Mouse (Mus musculus) fat pad, adult 2 months (tissue): ENCODE results near the gene Gm43738.
A peak's percentile ranks its signal among the peaks of the same experiment; 100 is the strongest.
"Not testable (repeated sequence)": the region's sequence is repeated elsewhere in the genome, so short reads cannot be mapped to it uniquely, and the experiment has no call there.

Experiments used
- DNase-seq: peaks from one replicate; pipeline ENCODE4 v3.0.0-alpha.2; 2011; ENCODE audit warnings: low read depth, low spot score; ENCODE audit errors: extremely low read depth

Gene Gm43738

DNA sequence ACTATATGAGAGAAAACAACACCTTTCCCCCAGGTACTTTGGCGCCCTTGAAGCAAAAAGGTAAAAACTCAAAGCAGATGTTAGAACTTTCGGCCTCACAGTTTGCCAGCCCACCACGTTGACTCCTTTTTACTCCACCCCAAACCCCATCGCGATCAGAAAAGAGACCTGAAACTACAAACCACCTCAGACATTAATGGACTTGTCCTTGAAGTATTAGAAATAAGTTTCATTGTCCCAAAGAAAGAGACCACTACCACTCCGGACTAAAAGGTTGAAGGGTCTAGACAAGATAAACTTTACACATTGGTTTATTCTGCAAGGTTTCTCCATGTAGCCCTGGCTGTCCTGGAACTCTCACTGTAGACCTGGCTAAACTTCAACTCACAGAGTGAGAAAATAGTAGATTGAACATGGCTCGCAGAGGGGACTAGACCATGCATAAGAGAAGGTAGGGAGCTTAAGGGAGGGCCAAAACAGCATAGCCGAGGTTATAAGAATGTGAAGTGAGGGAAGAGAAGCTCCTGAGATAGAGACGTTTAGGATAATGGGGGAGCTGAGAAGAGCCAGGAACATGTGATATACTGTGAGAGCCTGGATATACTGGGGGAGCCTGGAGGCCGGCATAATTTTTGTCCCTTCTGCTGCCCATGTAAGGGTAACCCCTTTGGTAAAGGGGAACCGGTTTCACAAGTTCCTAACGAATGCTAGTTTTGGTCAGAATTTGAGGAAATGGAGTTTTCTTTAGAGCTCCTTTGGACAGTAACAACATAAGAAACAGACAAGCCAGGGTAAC is 1.8 kb upstream of the Gm43738 start:
- DNase-seq: no peak

DNA sequence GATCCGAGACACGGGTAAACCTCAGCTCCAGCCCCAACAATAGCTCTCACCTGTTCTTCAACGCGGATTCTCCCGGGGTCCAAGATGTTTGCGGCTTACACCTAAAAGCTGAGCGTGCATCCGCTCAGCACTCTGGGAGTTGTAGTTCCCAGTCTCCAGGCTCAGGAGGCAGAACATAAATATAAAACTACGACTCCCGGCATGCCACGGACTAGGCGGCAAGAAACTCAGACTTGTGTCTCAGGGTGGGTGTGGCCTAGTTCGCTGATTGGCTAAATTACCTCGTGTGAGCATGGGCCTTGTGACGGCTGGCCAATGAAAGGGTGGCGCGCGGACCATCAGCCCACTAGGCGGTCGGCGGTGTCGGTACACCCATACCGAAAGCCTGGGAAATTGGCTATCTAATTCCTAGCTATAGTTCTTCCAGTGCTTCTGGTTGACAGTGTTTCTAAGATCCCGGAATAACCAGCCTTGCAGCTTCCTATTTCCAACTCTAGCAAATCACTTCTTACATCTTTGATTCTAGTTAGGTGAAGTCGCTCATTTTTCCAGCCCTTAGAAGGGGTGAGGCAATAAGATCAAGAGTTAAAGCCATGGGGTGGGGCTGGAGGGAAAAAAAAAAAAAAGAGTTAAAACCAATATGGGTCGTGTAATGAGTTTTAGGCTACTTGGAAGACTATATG is 1.1 kb upstream of the Gm43738 start, which contains the start of gene Fdps:
Gene Fdps (minus strand): TSS at position 148 of the 683 bp plus-strand sequence.
- DNase-seq: peak; percentile 98

DNA sequence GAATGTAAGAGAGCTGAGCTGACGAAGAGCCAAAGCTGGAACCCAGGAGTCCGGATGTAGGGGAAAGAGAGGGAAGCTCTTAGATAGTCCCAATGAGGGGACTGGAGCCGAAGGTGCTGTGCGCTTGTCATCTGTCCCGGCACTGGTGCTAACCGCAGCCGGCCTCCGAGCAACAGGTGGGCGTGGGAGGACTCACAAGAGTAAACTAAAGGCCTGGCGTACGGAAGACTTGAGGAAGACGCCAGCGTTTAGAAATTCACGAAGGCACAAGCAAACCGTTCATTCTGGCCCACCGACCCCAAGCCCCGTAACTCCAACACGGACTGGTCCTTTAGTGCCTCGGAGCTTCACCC is 536 bp upstream of the Gm43738 start:
- DNase-seq: no peak

DNA sequence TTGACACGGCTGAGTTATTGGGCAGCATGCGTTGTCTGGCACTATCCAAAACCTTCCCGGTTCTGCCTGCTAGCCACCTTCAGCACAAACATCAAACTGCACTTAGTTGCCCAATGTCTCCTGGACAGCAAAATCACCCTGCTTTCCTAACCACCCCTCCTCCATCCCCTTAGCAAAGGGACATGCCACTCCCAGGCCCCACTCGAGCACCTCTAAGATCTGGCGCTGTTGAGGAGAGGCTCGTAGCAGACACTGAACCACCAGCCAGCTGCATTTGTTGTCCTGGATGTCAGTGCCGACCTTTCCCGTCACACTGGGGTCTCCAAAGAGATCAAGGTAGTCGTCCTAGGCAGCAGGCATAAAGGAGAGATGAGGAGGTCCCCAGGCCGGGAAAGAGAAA is 6.9 kb downstream of the Gm43738 start:
- DNase-seq: no peak

DNA sequence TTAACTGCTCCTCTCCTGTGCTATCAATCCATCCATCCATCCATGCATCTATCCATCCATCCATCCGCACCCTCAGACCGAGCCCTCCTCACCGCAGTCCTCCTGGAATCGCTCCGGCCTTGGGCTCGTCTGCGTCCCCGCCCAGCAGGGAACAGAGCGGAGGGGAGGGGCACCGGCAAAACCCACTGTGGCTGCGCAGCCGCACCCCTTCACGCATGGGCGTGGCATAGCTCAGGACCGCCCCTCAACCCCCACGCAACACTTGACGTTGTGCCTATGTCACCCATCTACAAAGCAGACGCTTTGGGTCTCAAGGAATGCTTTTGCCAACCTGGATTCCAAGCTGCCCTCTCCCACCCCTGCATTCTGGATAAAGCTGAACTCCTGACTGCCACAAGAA is 7.7 kb downstream of the Gm43738 start, which contains the start of gene Rusc1:
Gene Rusc1 (minus strand): TSS at position 137 of the 400 bp plus-strand sequence.
- no peak for DNase-seq

DNA sequence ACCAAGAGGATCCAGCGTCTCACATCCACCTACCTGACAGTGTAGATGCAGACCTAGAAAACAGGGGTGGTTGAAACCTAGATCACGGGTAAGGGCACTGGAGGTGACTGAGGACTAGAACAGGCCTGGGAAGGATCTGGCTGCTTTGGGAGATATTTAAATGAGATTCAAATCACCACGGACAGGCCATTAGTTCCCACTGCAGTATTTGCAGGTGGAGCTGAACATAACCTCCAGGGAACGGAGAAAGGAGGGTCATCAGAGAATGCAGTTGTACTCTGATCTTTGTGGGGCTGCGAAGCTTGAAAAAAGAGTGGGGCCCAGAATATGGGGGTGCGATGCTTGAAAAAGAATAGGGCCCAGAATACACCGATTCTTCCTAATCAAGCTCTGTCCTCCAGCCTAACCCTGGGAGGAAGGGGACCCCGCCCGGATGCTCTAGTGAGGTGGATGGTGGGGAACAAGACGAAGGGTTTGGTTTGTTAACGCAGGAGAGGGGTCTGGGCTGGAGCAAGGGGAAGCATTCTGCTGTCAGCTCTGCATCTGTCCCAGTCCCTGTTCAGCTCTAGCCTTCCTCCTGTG is 8.3 kb downstream of the Gm43738 start:
- DNase-seq: no peak

DNA sequence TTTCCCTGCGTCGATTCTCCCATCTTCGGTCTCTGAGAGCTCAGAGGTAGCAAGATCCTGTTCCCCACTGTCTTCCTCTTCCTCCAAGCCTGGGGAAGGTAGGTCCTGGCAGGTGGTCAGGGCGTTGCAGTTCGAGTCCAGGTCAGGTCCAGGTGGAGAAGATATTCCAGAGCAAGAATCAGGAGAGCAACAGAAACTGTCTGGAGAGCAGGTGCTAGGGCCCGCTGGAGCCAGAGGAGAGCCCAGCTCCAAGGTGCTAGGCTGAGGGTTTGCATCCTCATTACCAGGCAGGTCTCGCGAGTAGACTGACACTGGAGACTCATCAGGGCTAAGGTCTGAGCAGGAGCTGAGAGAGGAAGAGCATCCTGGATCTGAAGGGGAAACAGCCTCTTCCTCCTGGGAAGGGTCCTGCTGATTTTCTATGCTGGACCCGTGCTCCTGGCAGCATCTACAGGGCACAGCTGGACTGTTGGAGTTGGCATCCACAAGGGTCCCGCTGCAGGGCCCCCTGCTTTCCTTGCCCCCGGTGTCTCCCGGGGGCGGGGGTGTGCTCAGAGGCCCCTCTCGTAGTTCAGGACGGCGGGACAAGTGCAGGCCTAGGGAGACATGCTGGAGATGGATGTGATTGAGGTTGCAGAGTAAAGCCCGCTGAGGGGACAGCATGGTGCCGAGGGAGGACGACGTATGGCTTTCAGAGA is 8.9 kb downstream of the Gm43738 start:
- no peak for DNase-seq

DNA sequence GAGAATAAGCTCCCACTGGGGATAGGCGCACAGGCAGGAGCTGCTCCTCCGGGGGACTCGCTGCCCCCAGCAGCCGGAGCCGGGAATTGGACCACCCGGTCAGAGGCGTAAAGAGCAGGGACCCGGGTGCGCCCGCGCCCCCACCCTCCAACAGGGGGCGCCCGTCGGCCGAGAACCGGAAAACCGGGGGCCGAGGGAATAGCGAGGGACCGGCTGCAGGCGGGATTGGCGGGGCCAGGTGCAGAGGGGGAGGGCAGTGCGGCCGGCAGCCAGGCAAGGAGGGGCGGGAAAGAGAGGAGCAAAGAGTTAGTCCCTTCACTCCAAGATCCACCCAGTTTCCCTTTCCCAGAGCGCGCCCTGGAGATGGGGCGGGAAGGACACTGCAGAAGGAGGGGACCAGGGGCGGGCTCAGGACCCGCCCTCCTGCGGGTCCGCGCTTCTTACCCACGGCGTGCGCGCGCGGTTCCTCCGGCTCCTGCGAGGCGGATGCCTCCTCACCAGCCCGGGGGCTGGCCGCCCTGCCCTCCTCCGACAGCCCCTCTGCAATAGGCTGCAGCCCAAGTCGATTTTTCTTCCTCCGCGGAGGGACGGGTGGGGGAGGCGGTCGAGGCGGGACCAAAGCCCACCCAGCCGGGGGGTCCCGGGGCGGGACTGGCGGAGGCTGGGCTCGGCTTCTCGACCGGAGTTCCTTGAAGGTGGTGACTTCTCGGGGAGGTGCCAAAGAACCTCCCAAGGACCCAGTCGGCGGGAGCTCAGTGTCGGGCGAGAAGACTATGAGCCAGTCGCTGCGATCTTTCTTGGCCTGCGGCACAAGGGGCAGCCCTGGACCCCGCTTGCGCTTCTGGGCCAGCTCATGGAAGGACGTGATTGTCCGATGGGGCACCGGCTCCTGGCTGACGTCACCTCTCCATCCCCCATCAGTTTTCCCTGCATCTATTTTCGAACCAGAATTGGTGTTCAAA is 9.9 kb downstream of the Gm43738 start:
- DNase-seq: no peak

DNA sequence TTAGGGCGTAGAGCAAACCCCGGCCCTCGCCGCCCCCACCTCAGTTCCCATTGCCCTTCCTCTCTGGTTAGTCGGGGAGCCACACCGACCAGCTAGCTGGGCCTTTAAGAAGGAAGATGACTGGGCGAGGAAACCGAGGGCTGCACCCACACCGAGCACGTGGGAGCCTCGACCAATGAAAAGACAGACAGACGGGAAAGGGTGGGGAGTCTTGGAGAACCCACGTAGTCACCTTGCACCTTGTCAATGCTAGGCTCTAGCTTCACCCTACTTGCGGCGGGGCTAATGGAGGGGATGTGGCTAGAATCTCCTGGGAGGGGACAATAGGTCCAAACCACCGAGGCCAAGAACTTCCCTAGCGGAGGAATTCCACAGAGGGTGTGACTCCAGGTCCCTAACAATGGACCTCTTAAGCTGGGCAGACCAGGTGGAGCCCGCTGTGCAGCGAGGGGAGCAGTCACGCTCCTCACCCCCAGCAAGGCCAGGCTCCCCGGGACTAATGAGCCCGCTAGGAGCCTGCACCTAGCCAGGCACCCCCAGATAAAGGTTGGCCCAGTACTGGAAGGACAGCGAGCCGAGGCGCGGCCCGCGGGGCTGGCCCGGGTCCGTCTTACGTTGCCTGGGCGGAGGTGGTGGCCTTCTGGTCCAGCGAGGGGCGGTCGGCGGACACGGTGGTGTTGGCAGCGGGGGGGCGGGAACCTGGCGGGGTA is 10.9 kb downstream of the Gm43738 start:
- DNase-seq: peak; percentile 54

DNA sequence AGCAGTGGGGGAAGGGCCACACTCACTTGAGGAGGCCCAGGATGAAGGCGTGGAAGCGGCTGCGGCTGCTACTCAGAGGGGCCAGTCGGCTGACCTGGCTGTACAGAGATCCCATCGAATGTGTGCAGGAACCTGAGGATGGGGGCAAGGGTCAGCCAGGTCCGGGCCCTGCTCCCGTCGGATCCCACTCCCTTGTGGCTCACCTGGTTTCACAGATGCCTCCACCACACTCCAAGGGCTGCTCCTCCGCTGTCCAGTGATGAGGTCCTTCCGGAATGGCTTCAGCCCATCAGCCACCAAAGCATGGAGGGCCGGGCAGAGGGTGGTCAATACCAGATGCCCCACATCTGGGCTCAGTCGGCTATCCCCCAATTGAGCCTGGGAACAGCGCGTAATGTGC is 11.9 kb downstream of the Gm43738 start:
- DNase-seq: no peak

DNA sequence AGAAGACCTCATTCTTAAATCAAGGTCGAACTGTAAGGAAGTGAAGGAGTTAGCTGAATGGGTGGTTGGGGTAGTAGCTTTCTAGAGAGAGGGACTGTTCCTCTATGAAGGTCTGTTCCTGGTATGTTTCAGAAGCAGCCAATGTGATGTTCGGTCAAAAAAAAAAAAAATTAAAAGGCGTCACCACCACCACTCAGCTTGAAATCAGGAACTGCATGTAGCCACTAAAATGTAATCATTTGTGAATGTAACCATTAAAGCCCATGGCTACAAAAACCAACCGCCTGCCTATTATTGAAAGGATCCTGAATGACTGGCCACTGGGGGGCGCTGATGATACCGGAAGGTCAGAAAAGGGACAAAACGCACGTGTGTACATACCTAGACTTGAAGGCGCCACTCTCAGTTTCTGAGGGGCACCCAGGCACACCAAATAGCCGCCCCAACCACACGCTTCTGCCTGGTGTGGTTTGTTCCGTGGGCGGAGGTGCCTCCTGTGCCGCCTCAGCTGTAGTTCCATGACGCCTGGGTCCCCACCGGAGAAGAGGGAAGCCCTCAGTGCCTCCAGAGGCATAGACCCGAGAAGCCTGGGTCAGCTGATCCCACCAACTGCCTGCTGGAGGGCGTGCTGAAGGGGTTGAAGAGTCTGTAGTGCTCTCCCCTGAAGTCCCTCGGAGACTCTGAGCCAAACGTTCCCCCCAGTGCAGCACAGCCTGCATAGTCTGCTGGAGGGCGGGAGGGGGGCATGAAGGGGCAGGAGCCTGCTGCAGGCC is 13.4 kb downstream of the Gm43738 start:
- DNase-seq: no peak

DNA sequence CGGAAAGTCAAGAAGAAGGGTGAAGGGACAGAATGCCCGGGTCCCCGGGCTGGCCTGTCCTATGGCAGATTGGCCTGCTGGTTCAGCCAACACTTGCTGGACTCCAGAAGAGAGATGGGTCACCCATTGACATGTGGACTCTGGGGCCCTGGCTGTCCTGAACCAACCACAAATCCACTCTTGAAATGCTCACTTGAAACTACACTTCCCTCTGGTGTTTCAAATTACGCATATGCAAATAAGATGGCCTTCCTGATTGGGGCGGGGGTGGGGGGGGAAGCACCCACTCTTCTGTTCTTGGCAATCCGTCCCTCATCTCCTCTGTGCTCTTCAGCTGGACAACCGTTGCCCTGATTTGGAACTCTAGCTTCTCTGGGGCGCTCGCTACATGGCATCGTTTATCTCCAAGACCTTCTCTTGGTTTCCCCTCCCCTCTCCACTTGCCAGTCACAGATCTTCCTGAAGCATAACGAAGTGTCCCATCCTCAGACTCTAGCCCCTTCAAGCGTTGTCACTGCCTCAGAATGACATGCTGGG is 16.2 kb downstream of the Gm43738 start:
- no peak for DNase-seq

DNA sequence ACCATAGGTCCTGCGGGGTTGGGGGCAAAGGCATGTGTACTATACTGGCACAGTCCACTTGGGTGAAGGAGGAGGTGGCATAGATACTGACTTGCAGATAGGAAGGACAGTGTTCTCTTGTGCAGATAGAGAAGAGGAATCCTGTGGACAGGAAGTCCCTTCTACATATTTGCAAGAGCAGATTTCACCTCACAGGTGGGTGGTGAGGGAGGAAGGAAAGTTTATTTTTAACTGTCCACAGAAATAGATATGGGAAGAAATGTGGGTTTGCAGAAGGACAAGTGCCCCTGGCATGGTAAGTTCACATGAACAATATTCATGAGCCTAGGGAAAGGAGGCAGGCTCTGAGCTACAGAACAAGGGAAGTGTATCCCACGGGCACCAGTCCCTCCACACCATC is 16.8 kb downstream of the Gm43738 start:
- DNase-seq: no peak

DNA sequence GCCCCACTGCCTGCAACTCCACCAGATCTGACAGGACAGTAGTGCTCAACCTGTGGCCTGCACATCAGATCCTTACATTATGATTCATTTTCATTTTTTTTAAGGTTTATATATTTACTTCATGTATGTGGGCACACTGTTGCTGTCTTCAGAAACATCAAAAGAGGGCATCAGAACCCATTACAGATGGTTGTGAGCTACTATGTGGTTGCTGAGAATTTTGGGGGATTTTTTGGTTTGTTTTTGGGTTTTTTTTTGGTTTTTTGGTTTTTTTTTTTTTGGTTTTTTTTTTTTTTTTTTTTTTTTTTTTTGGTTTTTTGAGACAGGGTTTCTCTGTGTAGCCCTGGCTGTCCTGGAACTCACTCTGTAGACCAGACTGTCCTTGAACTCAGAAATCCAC is 18.6 kb downstream of the Gm43738 start:
- not testable (repeated sequence) for DNase-seq

DNA sequence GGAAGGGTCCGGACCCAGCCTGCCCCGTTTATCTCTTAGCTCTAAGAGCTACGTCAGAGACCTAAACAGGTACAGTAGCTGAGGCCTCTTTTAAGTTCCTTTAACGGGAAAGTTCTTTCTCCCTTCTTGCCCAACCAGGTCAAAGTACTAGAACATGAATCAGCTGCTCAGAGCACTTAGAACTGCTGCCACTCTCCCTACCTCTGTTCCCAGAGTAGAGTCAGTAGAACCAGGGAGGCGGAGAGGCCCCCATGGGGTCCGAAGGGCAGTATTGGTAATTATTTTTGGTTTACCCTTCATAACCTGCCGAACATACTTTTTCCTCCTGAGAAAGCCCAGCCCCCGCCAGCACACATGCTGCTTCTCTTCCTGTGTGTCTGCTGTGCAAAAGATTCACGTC is 23.5 kb downstream of the Gm43738 start:
- DNase-seq: no peak

DNA sequence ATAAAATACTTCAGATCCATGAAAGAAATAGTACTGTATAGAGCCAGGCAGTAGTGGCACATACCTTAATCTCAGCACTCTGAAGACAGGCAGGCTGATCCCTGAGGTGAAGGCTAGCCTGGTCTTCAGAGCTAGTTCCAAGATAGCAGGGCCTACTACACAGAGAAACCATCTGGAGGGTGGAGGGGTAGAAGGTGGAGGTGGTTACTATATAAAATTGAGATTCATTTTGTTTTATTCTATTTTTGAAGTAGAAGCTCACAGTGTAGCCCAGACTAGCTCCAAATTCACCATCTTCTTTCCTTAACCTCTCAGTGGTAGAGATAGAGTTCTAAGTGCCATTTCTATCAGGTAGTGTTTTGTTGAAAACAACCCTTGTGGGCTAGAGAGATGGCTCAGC is 33.6 kb downstream of the Gm43738 start:
- DNase-seq: no peak

DNA sequence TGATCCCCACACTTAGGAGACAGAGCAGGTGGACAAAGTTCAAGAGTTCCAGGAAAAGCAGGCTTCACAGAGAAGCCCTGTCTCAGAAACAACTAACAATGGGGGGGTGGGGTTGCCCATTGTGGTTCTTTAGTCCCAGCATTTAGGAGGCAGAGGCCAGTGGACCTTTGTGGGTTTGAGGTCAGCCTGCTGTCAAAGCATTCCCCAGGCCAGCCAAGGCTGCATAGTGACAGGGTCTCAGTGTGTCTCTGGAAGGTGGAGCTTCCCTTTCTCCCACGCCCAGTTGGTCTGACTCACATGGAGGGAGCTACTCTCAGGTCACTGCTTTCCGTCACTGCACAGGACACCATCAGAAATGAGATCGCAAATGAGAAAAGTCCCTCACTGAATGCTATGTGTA is 39.2 kb downstream of the Gm43738 start:
- DNase-seq: no peak

DNA sequence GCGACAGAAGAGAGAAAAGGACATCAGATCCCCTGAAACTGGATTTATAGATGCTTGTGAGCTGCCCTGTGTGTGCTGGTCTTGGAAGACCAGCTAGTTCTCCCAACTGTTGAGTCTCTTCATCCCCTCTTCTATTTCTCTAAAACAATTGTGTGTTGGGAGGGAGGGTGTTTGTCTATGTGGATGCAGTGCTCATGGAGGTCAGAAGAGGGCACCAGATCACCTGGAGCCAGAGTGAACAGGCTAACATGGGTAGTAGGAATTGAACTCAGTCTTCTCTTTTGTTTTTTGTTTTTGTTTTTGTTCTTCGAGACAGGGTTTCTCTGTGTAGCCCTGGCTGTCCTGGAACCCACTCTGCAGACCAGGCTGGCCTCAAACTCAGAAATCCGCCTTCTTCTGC is 42.1 kb downstream of the Gm43738 start:
- no peak for DNase-seq

DNA sequence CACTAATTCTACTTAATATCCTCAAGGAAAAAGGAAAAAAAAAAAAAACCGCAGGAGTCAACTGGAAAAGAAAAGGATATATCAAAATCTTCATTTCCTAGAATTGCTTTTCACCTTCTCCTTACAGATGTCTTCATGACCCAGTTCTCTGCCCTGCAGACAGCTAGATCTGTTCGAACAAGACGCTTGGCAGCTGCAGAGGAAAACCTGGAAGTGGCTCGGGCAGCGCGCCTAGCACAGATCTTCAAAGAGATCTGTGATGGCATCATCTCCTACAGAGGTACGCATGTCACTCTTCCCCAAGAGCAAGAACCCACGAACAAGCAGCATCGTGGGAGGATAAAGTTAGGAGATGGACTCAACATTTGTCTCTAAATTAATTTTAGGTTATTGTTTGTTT is 42.5 kb downstream of the Gm43738 start:
- peak; percentile 68 for DNase-seq
